Mouse (Mus musculus) hindbrain, embryonic 14.5 days (tissue): ENCODE measurements around the gene Mdm4. TPM values are rescaled to one million over a fixed set of nuclear protein-coding genes. Genes with fewer than 3 reads are reported as not detected.
"Not testable (repeated sequence)": the region's sequence is repeated elsewhere in the genome, so short reads cannot be mapped to it uniquely, and the experiment has no call there.

Source experiments
- ATAC-seq: fragments of 200-750 bp; cut with Nextera tagmentation; 2 replicates; pipeline ENCODE4 v1.8.0; 2017; ENCODE audit warnings: moderate number of reproducible peaks, mild to moderate bottlenecking, moderate TSS enrichment, moderate library complexity; ENCODE audit not compliant: low FRiP score
- DNase-seq: peaks from one replicate; pipeline ENCODE4 v3.0.0-alpha.2; 2015; ENCODE audit warnings: low spot score
- H3K27ac ChIP-seq: fragments of 300-500 bp; sonication (generic); 2 replicates; pipeline ENCODE4 v1.5.1; 2014; ENCODE audit warnings: mild to moderate bottlenecking, moderate library complexity
- H3K27me3 ChIP-seq: fragments of 300-500 bp; sonication (generic); 2 replicates; pipeline ENCODE4 v1.6.1; 2014; ENCODE audit warnings: mild to moderate bottlenecking, low read length, mixed read lengths; ENCODE audit not compliant: control insufficient read depth, insufficient read depth
- H3K36me3 ChIP-seq: fragments of 300-500 bp; sonication (generic); replicated peaks from 2 replicates; pipeline ENCODE4 v1.6.1; 2014; ENCODE audit not compliant: control insufficient read depth, insufficient read depth
- H3K4me1 ChIP-seq: fragments of 300-500 bp; sonication (generic); replicated peaks from 2 replicates; pipeline ENCODE4 v1.6.1; 2014; ENCODE audit warnings: antibody characterized with exemption, low read length, mixed read lengths; ENCODE audit not compliant: control insufficient read depth, insufficient read depth
- H3K4me2 ChIP-seq: fragments of 300-500 bp; sonication (generic); replicated peaks from 2 replicates; pipeline ENCODE4 v1.6.1; 2014; ENCODE audit warnings: mild to moderate bottlenecking, moderate library complexity
- H3K4me3 ChIP-seq: fragments of 300-500 bp; sonication (generic); replicated peaks from 2 replicates; pipeline ENCODE4 v1.5.1; 2014; ENCODE audit warnings: mild to moderate bottlenecking, low read length
- H3K9ac ChIP-seq: fragments of 300-500 bp; sonication (generic); 2 replicates; pipeline ENCODE4 v1.6.1; 2014
- H3K9me3 ChIP-seq: fragments of 300-500 bp; sonication (generic); 2 replicates; pipeline ENCODE4 v1.6.1; 2016; ENCODE audit warnings: low read length; ENCODE audit not compliant: control insufficient read depth
- WGBS: fragments of 180-500 bp; shearing (Covaris S2); extraction: QIAGEN DNeasy Blood & Tissue Kit; methylation state at CpG from one replicate; pipeline ENCODE4 v1.1.7; 2014; 5-methylcytosine and 5-hydroxymethylcytosine counted together
- polyA plus RNA-seq: library from polyadenylated mRNA; unstranded; fragments of >200 nt; fragmentation: Nextera tagmentation; extraction: Ambion mirVana; gene quantifications from 2 replicates; pipeline ENCODE4 v1.2.1, GENCODE M21; 2014

Mdm4 gene
- polyA plus RNA-seq, 1 experiment from 2014 or later: 51.8 TPM

DNA sequence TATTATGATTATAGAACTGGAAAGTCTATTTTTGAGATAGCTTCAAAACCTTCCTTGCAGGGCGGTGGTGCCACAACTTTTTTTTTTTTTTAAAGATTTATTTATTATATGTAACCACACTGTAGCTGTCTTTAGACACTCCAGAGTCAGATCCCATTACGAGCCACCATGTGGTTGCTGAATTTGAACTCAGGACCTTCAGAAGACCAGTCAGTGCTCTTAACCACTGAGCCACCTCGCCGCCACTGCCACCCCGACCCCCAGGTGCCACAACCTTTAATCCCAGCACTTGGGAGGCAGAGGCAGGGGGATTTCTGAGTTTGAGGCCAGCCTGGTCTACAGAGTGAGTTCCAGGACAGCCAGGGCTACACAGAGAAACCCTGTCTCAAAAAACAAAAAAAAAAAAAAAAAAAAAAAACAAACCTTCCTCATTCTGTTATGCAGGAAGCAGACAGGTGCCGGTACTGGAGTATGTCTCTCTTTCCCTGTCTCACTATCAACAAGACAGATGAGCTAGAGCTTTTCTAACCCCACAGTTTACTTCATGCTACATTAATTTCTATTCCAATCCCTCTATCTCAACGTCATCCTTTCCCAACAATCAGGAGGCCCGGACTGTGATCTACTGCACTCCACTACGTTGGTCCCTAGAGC is 13.5 kb downstream of the Mdm4 start:
- Histone ChIP-seq H3K4me1 (no peaks in the 10 kb centered on the region), H3K4me2 (no peak overlapping the region), H3K36me3 (peaks cover 59% of the 10 kb centered on the region), H3K9me3 (no peaks in the 10 kb centered on the region), H3K9ac (no peak overlapping the region), H3K27me3 (no peaks in the 10 kb centered on the region), H3K4me3 (no peak overlapping the region), H3K27ac (no peak overlapping the region)
- ATAC-seq (no peak), DNase-seq (no peak)
- WGBS: 93% methylated on average over 9 of the region's 9 CpGs

DNA sequence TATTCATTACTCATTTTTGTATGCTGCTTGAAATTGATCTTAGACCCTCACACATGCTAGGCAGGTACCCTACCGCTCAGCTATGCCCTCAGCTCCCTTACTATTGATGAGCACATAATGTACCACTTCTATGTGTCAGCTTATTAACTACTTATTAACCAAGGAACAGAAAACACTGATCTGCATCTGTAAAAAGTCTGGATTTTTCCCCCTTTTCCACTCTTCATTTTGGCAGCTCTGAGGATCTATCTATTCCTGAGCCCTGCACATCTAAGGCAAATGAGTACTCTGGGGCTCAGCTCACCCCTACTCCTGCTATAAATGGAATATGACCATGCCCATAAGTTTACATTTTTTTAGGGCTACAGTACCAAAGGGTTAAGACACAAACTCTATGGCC is 16.2 kb downstream of the Mdm4 start:
- Histone ChIP-seq H3K27me3 (no peaks in the 10 kb centered on the region), H3K9ac (no peak overlapping the region), H3K4me2 (no peak overlapping the region), H3K27ac (no peak overlapping the region), H3K9me3 (no peaks in the 10 kb centered on the region), H3K4me1 (no peaks in the 10 kb centered on the region), H3K36me3 (peaks cover 78% of the 10 kb centered on the region), H3K4me3 (no peak overlapping the region)
- WGBS: 95% methylated on average over 1 of the region's 1 CpGs
- no peak for DNase-seq
- ATAC-seq: no peak

DNA sequence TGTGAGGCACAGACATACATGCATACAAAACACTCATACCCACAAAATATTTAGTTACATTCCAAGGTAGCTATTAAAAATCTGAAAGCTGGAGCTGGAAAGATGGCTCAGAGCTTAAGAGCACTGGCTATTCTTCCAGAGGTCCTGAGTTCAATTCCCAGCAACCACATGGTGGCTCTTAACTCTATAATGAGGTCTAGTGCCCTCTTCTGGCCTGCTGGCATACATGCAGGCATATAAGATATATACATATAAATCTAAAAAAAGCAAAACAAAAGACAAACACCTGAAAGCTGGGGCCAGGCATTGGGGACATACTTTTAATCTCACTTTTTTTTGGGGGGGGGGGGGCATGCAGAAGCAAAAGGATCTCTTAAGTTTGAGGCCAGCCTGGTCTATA is 17.0 kb downstream of the Mdm4 start:
- DNase-seq (no peak), ATAC-seq (no peak)
- Histone ChIP-seq H3K9ac (no peak overlapping the region), H3K4me1 (no peaks in the 10 kb centered on the region), H3K27ac (no peak overlapping the region), H3K9me3 (no peaks in the 10 kb centered on the region), H3K27me3 (no peaks in the 10 kb centered on the region), H3K4me3 (no peak overlapping the region), H3K4me2 (no peak overlapping the region), H3K36me3 (peaks cover 76% of the 10 kb centered on the region)

DNA sequence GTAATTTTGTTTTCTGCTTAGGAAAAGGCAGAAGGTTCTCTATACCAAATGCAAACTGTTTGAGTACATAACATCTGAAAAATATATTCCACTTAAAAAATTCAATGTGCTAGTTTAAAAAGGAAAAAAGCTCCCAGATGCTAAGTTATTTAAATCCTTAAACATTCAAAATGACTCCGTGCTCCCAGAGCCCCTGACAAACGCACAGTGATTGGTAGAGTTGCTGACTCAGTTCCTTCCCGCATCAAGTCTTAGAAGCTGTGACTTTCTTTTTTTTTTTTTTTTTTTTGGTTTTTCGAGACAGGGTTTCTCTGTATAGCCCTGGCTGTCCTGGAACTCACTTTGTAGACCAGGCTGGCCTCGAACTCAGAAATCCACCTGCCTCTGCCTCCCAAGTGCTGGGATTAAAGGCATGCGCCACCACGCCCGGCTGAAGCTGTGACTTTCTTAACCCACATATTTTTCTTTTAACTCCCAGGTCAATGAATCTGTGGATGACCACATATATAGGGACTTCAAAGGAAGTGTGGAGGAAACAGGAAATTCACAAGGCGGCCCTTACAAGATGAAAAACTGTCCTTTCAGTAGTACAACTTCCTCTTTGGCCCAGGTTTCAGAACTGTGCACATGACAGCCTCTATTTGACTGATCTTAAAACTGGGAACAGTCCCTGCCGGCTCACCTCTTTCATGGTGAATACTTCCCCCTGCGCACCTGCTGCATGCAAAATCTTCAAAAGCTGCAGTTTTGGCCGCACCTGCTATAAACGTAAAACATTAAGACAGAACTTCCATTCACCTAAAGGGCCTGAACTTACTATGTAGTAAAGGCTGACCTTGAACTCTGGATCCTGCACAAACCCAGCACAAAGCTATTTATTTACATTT is 18.2 kb downstream of the Mdm4 start:
- peaks cover 76% of the 10 kb centered on the region for H3K36me3 ChIP-seq

DNA sequence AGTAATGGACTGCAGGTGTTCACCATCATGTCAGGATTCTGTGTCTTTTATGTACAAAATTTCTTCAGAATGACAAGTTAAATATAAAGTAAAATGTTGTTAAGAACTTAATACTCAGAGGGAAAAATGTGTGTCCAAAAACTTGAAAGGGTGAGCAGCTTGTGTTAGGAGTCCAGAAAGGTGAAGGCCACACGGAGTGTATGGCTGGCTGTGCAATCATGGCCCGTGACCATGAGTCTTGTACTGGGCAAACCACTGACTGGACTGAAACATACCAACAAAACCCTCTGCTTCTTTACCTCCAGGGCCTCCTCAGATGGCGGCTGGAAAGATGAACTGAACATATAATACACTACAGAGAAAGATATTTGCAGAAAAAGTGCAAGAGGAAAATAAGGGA is 23.8 kb downstream of the Mdm4 start:
- Histone ChIP-seq H3K9ac (no peak overlapping the region), H3K27me3 (no peaks in the 10 kb centered on the region)

More for the DNA sequence above, 18.2 kb downstream of the Mdm4 start:
- Histone ChIP-seq H3K27ac (no peak overlapping the region), H3K4me1 (no peaks in the 10 kb centered on the region), H3K27me3 (no peaks in the 10 kb centered on the region), H3K9me3 (no peaks in the 10 kb centered on the region), H3K4me3 (no peak overlapping the region), H3K4me2 (no peak overlapping the region), H3K9ac (no peak overlapping the region)
- ATAC-seq (no peak), DNase-seq (no peak)
- WGBS: 91% methylated on average over 12 of the region's 13 CpGs

DNA sequence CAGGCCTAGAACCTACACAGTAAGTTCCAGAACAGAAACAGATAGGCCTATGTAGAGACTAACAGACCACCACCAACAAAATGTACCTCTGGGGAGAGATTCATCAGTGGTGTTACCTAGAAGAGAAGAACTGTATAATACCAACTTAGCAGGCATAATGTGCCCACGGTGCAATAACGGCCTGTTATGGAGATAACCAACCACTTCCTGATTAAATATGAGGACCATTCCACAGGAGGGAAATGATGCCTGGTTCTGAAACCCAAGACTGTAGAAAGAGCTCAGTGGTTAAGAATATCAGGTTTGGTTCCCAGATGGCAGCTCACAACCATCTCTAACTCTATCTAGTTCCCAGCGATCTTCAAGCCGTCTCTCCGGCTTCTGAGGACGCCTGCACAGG is 30.0 kb downstream of the Mdm4 start:
- H3K4me3 ChIP-seq: no peak overlapping the region
- 93% methylated on average over 6 of the region's 6 CpGs for WGBS
- ATAC-seq: no peak

More for the DNA sequence above, 23.8 kb downstream of the Mdm4 start:
- Histone ChIP-seq H3K27ac (no peak overlapping the region), H3K4me1 (no peaks in the 10 kb centered on the region), H3K36me3 (peaks cover 78% of the 10 kb centered on the region), H3K4me3 (no peak overlapping the region), H3K4me2 (no peak overlapping the region), H3K9me3 (no peaks in the 10 kb centered on the region)
- WGBS: 91% methylated on average over 3 of the region's 3 CpGs
- no peak for DNase-seq
- ATAC-seq: no peak

DNA sequence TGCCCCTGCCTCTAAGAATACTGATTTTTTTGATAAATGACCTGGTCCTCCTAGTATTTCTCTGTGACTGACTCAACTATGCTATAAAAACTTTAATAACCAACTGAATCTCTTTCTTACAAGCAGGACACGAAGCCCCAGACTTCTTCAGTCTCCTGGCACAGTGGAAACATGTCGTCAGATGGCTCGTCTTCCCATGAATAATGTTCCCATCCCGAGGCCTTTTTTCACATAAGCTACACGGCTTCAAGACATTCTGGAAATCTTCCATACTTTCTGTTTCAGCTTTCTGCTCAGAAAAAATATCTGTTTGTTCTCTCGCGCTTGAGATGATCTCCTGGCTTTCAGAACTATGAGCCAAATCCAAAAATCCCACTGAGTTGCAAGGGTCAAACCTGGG is 38.8 kb downstream of the Mdm4 start:
- ATAC-seq: no peak

More for the DNA sequence above, 30.0 kb downstream of the Mdm4 start:
- Histone ChIP-seq H3K36me3 (peaks cover 90% of the 10 kb centered on the region), H3K27ac (no peak overlapping the region), H3K4me2 (no peak overlapping the region), H3K4me1 (no peaks in the 10 kb centered on the region), H3K9me3 (no peaks in the 10 kb centered on the region), H3K27me3 (no peaks in the 10 kb centered on the region), H3K9ac (no peak overlapping the region)
- no peak for DNase-seq

DNA sequence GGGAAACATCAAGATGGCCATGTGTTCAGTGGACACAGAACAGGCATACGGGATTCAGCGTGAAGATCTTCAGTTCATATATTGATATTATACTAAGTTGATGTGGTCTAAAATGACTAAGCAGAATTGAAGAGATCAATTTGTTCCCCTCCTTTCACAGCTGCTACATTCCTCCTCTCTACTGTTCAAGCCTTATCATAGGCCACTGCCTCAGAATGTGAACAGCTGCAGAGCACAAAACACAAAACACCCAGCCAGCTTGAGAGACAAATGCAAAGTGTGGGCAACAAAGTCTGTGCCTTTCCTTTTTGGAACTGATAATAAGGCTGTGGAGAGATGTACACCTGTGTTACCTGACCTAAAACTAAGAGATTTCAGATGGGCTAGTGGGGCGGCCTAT is 39.6 kb downstream of the Mdm4 start:
- WGBS: 97% methylated on average over 3 of the region's 3 CpGs
- DNase-seq: no peak

More for the DNA sequence above, 38.8 kb downstream of the Mdm4 start:
- H3K4me3 ChIP-seq: no peak overlapping the region
- H3K4me1 ChIP-seq: no peaks in the 10 kb centered on the region
- no peaks in the 10 kb centered on the region for H3K27me3 ChIP-seq
- no peak overlapping the region for H3K9ac ChIP-seq
- no peak for DNase-seq
- H3K4me2 ChIP-seq: no peak overlapping the region
- no peak overlapping the region for H3K27ac ChIP-seq
- H3K9me3 ChIP-seq: no peaks in the 10 kb centered on the region
- peaks cover 82% of the 10 kb centered on the region for H3K36me3 ChIP-seq
- 90% methylated on average over 7 of the region's 7 CpGs for WGBS

DNA sequence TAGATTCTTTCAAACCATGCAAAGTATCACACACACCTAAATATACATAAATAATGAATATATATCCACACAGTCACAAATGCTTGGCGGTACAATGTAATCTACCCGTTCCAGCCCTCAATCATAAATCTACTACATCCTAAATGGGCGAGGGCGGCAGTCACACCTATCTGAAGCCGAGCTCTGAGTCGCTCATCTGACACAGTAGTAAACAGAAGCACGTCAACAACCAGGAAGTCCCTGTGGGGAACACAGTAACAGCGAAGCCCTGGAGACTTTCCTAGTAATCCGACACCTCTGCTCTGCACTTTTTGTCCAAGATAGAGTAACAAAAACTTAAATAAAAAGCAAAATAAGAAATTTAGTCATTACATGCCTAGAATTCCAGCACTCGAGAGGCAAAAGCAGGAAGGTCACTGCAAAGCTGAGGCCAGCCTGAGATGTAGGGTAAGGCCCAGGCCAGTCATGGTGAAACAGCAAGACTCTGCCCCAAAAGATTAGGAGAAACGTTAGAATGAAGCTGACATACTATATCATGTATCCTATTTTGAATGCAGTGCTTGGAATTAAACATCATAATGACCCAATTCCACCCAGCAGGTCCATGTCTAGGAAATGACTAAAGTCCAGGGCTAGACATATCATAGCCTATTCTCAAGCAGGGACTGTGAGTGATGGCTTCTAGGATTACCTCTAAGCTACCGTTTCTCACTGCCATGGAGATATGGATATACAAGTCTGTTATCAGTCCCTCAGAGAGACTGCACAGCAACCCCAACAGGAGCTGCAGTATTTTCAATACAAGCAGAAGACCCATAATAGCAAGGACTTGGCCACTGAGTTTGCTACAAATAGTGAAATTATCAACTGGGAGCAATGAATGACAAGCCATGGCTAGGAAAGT is 41.6 kb downstream of the Mdm4 start:
- WGBS: 89% methylated on average over 12 of the region's 12 CpGs
- not testable (repeated sequence) for H3K4me3 ChIP-seq, H3K4me1 ChIP-seq, H3K9me3 ChIP-seq, H3K27me3 ChIP-seq, H3K9ac ChIP-seq, ATAC-seq, DNase-seq, H3K27ac ChIP-seq, H3K4me2 ChIP-seq
- peaks cover 73% of the 10 kb centered on the region for H3K36me3 ChIP-seq

More for the DNA sequence above, 39.6 kb downstream of the Mdm4 start:
- no peak overlapping the region for H3K4me3 ChIP-seq
- H3K4me1 ChIP-seq: no peaks in the 10 kb centered on the region
- H3K27me3 ChIP-seq: no peaks in the 10 kb centered on the region
- no peak overlapping the region for H3K4me2 ChIP-seq
- H3K36me3 ChIP-seq: peaks cover 74% of the 10 kb centered on the region
- no peaks in the 10 kb centered on the region for H3K9me3 ChIP-seq
- no peak for ATAC-seq
- no peak overlapping the region for H3K9ac ChIP-seq
- H3K27ac ChIP-seq: no peak overlapping the region
